Mouse (Mus musculus) megakaryocyte, embryonic 14.5 days (primary cell): Measurements from ENCODE around the gene Mrps35. TPM values are rescaled to one million over a fixed set of nuclear protein-coding genes. Genes with fewer than 3 reads are reported as not detected.

ENCODE experiments used
- H3K27me3 ChIP-seq: replicated peaks from 2 replicates; pipeline ENCODE3; 2012; ENCODE audit warnings: inconsistent platforms
- H3K36me3 ChIP-seq: replicated peaks from 2 replicates; pipeline ENCODE3; 2012; ENCODE audit warnings: low read length, inconsistent platforms, mixed read lengths
- H3K4me1 ChIP-seq: 2 replicates; pipeline ENCODE4 v1.6.1; 2012; ENCODE audit warnings: inconsistent platforms
- H3K4me3 ChIP-seq: replicated peaks from 2 replicates; pipeline ENCODE3; 2012; ENCODE audit warnings: moderate library complexity, mild to moderate bottlenecking, inconsistent platforms
- H3K9me3 ChIP-seq: 2 replicates; pipeline ENCODE4 v1.6.1; 2012; ENCODE audit warnings: inconsistent platforms
- FLI1 ChIP-seq: IDR thresholded peaks from 2 replicates; pipeline ENCODE4 v1.6.1; 2012; ENCODE audit warnings: low read length, inconsistent platforms, mixed read lengths
- GATA1 ChIP-seq: IDR thresholded peaks from 3 replicates; pipeline ENCODE4 v1.6.1; 2012; ENCODE audit warnings: mixed read lengths, low read length, inconsistent platforms, borderline replicate concordance
- polyA plus RNA-seq: library from polyadenylated mRNA; stranded (reverse); fragments of >175 nt; gene quantifications from 2 replicates; pipeline ENCODE4 v1.2.3, GENCODE M21; 2012; ENCODE audit warnings: low replicate concordance; ENCODE audit not compliant: insufficient read depth

Mrps35 gene
- 2.7 and 7.0 TPM in 2 replicates for polyA plus RNA-seq

DNA sequence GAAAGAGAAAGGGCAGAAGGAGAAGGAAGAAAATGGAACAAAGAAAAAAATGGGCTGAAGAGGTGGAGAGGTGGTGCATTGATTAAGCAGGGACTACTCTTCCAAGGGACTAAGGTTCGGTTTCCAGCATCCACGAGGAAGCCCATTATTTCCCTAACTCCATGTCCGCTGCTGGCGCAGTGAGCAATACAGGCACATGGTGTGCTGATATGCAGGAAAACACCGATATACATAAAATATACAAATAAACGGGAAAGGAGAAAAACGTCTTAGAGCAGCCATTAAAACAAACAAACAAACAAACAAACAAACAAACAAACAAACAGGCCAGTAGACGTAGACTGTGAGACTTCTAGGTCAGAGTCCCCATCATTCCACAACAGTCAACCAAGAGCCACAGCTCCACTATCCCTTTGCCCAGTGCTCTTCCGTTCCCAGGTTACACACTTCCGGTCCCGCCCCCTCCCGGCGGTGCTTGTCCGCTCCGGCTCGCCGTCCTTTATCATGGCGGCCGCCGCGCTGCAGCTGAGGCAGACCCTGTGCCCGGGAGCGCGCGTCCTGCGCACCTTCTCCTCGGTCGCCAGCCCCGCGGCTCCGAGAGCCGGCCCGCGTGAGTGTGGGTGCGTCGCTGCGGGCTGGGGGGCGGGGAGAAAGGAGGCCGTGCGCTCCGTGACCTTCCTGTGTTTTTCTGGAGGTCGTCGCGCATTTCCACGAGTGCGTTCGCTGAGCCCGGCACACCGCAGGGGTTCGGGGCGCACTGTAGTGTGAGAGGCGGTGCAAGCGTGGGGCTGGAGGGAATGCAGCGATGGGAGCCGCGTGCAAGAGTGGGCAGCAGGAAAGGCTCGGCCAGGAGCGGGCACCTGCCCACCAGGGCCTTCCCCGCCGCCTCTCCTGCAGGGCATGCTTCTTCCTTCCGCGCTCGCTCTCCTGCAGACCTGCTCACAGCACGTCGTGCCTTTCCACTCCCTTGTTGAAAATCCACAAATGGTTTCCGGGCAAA is at the start of gene Mrps35:
Gene Mrps35, plus strand, starts transcription at position 474 of the 1,000 bp plus-strand sequence.
- peaks cover 17% of the 10 kb centered on the region for H3K36me3 ChIP-seq
- no peak for TF ChIP-seq GATA1
- peak; percentile 88 for TF ChIP-seq FLI1
- peaks cover 2% of the 10 kb centered on the region for H3K27me3 ChIP-seq
- no peaks in the 10 kb centered on the region for H3K9me3 ChIP-seq
- H3K4me3 ChIP-seq: peak within 1 kb of the TSS; percentile 98
- H3K4me1 ChIP-seq: peaks cover 20% of the 10 kb centered on the region

DNA sequence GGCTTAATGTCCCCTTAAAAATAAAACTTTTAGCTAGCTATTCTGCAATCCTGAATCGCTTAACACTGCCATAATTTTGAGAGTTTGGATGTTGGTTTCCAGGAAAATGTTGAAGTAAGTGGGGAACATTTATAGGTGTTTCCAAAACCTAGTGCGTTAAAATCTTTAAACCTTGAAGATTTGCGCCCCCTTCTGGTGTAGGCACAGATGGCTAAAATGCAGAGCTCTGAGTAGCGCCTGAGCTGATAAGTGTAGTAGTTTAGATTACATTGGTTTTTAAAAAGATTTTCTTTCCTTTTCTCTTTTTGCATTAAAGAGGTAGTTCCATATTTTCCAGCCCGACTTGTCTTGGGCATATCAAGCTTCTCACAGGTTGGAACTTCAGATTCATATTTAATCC is 48.3 kb upstream of the Mrps35 start:
- Histone ChIP-seq H3K27me3 (no peaks in the 10 kb centered on the region), H3K4me1 (peaks cover 4% of the 10 kb centered on the region)

DNA sequence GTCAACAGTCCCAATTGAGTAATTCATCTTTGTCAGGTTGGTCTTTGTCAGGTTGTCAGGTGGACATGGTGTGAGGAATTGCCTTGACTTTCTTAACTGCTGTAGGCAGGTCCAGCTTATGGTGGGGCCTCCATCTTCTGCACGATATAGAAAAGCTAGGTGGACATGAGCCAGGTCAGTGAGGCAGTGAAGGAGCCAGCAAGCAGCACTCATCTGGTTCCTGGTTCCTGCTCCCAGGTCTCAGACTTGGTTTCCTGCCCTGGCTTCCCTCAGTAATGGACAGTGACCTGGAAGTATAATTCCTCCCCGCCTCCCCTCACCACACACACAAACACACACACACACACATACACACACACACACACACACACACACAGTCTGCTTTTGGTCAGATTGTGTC is 47.2 kb upstream of the Mrps35 start:
- peaks cover 4% of the 10 kb centered on the region for H3K4me1 ChIP-seq
- TF ChIP-seq GATA1 (no peak), FLI1 (no peak)
- no peaks in the 10 kb centered on the region for H3K9me3 ChIP-seq
- H3K27me3 ChIP-seq: no peaks in the 10 kb centered on the region
- peaks cover 90% of the 10 kb centered on the region for H3K36me3 ChIP-seq
- no peak overlapping the region for H3K4me3 ChIP-seq

More for the DNA sequence above, 48.3 kb upstream of the Mrps35 start:
- Histone ChIP-seq H3K4me3 (no peak overlapping the region), H3K36me3 (peaks cover 90% of the 10 kb centered on the region), H3K9me3 (no peaks in the 10 kb centered on the region)
- no peak for TF ChIP-seq GATA1
- TF ChIP-seq FLI1: no peak

- TF ChIP-seq FLI1 (no peak), GATA1 (no peak)
- Histone ChIP-seq H3K4me1 (peaks cover 4% of the 10 kb centered on the region), H3K4me3 (no peak overlapping the region), H3K9me3 (no peaks in the 10 kb centered on the region), H3K27me3 (no peaks in the 10 kb centered on the region), H3K36me3 (peaks cover 90% of the 10 kb centered on the region)
Measured at GRCm38 (mm10) chr6:146995878-146996277, 46.7 kb upstream of the Mrps35 start.

DNA sequence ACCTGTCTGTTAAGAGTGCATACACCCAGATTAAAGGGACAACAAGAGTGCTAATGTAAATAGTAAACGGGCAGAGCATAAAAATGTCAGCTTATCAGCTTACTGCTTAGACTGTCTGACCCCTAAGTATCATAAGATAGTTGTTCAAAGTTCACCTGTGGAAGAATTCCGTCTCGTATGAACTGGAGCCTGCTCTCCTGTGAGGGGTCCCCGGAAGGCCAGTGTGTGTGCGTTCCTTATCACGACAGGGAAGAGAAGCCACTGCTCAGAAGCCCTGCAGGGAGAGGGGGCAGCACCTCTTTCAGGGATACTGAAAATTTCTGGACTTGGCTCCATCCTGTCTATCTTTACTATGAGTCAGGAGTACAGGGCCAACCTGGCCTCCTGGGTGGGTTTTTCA is 45.6 kb upstream of the Mrps35 start:
- TF ChIP-seq FLI1 (no peak), GATA1 (no peak)
- H3K27me3 ChIP-seq: no peaks in the 10 kb centered on the region
- H3K4me1 ChIP-seq: peaks cover 4% of the 10 kb centered on the region
- peaks cover 91% of the 10 kb centered on the region for H3K36me3 ChIP-seq
- no peak overlapping the region for H3K4me3 ChIP-seq
- H3K9me3 ChIP-seq: no peaks in the 10 kb centered on the region

DNA sequence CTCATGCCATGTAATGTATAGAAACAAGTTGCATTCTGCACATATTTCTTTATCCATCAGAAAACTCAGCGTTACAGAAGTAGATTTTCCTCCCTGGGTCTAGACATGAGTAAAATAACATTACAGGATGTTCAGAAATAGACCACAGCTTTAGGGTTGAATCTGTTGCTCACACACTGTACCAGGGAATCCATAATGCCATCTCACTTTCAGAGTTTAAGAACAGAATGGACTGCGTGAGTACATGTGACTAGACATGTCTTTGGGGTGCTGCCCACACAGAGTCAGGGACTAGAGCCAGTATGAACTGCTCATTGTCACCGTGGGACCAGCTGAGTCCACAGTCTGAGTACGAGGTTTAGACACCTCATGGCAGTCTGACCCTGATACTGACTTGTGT is 43.9 kb upstream of the Mrps35 start:
- Histone ChIP-seq H3K9me3 (no peaks in the 10 kb centered on the region), H3K4me1 (peaks cover 4% of the 10 kb centered on the region), H3K36me3 (peaks cover 91% of the 10 kb centered on the region), H3K4me3 (no peak overlapping the region), H3K27me3 (no peaks in the 10 kb centered on the region)
- TF ChIP-seq GATA1: no peak

DNA sequence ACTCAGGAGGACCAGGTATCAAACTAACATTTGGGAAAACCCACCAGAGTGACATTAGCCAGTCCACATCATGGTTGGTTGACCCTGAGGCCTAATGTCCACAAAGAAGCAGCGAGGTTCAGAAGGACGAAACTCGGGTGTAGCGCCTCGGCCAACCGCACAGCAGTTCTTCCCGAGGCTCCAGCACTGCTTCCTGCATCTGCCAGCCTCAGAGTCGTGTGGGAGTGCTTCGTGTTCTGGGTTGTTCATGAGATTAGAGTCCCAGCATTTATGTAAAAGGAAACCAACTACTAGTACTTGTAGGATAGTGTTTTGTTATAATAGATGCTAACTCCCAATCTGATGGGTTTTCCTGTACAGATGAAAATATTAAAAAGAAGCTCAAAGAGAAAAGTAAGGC is 43.3 kb upstream of the Mrps35 start:
- H3K9me3 ChIP-seq: no peaks in the 10 kb centered on the region
- peaks cover 4% of the 10 kb centered on the region for H3K4me1 ChIP-seq
- TF ChIP-seq GATA1: no peak
- TF ChIP-seq FLI1: no peak
- no peaks in the 10 kb centered on the region for H3K27me3 ChIP-seq
- H3K36me3 ChIP-seq: peaks cover 92% of the 10 kb centered on the region
- no peak overlapping the region for H3K4me3 ChIP-seq

- H3K4me3 ChIP-seq: no peak overlapping the region
- peaks cover 93% of the 10 kb centered on the region for H3K36me3 ChIP-seq
- no peaks in the 10 kb centered on the region for H3K27me3 ChIP-seq
- H3K9me3 ChIP-seq: no peaks in the 10 kb centered on the region
- H3K4me1 ChIP-seq: peaks cover 4% of the 10 kb centered on the region; the same call in 1 of the 2 replicates
- no peak for TF ChIP-seq GATA1
- no peak for TF ChIP-seq FLI1
Measured at GRCm38 (mm10) chr6:146999755-147000154, 42.8 kb upstream of the Mrps35 start.

DNA sequence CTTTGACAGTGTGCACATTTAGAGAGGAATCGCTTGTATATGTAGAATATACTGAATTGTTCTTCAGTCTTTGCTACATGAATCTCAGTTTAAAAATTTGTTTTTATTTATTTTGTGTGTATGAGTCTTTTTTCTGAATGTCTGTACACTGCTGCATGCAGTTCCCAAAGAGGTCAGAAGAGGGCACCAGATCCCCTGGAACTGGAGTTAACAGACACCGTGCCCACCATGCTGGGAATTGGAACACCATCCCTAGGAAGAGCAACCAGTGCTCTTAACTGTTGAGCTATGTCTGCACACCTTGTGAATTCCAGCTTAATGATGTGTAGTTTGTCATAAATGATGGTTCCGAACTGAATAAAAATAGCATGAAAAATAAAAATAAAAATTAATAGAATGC is 34.4 kb upstream of the Mrps35 start:
- TF ChIP-seq GATA1: no peak
- no peak for TF ChIP-seq FLI1
- Histone ChIP-seq H3K9me3 (no peaks in the 10 kb centered on the region), H3K4me1 (peaks cover 15% of the 10 kb centered on the region; the same call in 1 of the 2 replicates), H3K27me3 (no peaks in the 10 kb centered on the region), H3K36me3 (peaks cover 92% of the 10 kb centered on the region), H3K4me3 (no peak overlapping the region)

GRCm38 (mm10) chr6:147010358-147010757 is 32.2 kb upstream of the Mrps35 start:
- H3K27me3 ChIP-seq: no peaks in the 10 kb centered on the region
- no peaks in the 10 kb centered on the region for H3K9me3 ChIP-seq
- no peak overlapping the region for H3K4me3 ChIP-seq
- H3K36me3 ChIP-seq: peaks cover 95% of the 10 kb centered on the region
- H3K4me1 ChIP-seq: peaks cover 15% of the 10 kb centered on the region; the same call in 1 of the 2 replicates
- TF ChIP-seq FLI1 (no peak), GATA1 (no peak)
